Mouse (Mus musculus): ENCODE data around the gene Kctd17. TPM values are rescaled to one million over a fixed set of nuclear protein-coding genes. Genes with fewer than 3 reads are reported as not detected.

The Kctd17 gene
- polyA plus RNA-seq, 2 experiments from 2014 or later, result 5.1 to 5.5 TPM

DNA sequence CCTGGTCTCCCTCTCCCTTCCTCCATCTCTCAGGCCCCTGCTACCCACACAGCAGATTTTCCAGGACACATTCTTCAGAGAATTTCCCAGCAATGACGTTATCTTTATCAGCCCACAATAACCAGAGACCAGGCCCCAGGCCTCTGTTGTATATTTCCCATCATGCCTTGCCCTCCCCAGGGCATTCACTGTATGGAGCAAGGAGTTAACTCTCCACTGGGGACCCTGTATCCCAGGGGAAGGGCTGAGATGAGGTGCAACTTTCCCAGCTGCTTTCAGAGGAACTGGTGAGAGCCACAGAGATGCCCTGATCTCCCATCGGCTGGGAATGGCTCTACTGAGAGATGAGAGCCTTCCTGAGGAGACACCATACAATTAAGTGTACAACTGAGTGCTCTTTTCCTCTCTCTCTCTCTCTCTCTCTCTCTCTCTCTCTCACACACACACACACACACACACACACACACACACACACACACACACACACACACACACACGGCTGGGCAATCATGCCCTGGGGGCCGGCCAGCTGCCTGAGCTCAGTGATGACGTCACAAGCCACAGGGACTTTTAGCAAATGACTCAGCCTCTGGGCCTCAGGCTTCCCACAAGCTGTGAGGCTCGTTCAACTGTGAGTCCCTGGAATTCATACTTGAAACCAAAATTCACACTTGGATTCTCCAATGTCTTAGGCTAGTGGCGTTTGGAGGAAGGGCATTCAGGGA lies 21.5 kb downstream of the Kctd17 start:
- peak; percentile 75 for ATAC-seq

DNA sequence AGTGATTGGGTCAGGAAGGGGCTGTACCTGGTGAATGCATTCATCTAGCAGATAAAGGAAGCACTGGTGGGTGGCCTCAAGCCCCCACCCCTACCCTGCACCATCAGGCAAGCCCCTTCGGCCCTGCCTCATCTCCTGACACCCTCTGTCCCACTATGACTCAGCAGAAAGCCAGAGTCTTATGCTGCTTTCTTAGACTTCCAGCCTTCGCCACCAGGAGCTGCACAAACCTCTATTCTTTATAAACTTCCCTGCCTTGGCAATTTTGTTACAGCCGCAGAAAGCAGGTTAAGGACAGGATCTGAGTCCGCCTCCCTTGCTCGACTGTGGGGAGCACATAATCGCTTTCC lies 22.0 kb downstream of the Kctd17 start:
- ATAC-seq, result peak; percentile 33

DNA sequence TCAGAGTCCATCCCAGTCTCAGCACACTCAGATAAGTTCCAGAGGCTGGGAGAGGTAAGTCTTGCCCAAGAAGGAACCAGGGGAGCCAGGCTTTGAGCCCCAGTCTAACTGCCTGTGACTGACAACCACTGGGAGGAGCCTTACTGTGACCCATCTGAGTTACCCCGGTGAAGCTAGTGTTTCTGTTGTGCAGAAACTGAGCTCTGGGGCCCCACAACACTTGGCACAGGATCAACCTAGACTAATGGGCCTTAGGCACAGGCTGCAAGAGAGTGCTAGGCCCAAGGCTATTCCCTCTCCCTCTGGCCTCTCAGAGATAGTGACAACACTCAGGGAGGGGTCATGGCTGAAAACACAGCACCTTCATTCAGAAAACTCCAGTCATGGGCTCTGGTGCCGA lies 22.8 kb downstream of the Kctd17 start:
- no peak for ATAC-seq

DNA sequence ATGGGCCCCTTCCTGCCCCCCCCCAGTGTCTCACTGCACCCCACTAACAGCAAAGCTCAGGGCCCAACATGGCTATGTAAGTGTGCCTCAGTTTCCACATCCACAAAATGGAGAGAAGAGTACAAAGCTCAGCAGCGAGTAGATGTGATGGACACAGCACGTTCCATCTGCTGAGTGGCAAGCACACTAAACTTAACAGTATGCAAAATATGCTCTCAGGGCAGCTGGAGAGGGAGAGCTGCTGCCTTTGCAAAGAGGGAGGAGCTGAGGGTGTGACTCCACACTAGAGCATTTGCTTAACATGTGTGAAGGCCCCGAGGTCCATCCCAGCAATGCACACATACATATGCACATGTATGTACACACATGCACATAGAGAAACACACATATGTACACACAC lies 24.6 kb downstream of the Kctd17 start:
- ATAC-seq, result no peak

DNA sequence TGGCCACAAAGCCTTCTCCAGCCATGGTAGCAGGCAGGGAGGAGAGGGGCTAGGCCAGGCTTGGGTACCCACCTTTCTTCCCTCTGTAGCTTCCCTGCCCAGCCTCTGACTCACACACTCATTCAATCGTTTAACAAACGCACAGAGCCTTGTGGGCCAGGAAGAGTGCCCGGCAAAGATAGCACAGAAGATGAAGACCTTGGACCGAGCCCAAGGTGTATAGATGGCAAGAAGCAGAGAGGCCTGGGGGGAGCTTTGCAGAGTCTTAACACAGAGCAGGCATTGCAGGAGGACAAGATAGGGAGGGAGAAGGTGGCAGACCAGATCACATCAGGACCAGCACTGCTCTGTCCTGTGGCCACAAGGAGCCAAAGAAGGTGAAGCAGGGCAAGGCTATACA lies 26.8 kb downstream of the Kctd17 start:
- no peak for ATAC-seq

DNA sequence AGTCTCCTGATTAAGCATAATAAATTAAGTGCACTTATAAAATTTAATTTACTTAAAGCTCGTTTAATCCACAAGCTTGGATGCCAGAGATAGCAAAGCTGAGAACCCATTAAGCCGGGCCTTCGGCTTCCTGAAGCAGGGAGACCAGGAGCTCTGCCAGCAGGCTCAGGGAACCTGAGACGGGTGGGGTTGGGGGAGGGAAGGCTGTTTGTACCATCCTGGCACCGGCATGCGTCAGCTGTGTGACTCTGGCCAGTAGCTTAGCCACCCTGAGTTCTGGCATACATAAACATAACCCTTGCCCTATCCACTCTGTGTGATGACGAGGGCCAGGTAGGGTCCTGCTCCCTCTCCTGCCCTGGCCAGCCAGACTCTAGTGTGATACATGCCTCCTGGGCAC lies 27.7 kb downstream of the Kctd17 start:
- ATAC-seq, result no peak

DNA sequence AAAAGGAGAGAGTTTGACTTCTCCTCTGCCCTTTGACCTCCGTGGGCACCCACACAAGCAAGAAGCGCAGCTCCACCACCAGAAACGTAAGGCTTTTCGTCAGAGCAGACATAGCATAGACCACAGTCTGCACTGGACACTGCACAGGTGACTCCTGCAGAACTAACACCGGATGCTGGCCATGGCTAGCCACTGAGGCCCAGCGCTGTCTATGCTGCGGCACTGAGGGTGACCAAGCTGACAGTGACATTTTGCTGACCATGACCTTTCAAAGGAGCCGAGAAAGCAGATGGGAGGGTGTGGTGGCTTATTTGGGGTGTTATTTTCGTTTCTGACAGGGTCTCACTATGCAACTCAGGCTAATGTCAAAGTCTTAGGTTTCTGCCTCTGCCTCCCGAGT lies 28.8 kb downstream of the Kctd17 start:
- ATAC-seq, result no peak

DNA sequence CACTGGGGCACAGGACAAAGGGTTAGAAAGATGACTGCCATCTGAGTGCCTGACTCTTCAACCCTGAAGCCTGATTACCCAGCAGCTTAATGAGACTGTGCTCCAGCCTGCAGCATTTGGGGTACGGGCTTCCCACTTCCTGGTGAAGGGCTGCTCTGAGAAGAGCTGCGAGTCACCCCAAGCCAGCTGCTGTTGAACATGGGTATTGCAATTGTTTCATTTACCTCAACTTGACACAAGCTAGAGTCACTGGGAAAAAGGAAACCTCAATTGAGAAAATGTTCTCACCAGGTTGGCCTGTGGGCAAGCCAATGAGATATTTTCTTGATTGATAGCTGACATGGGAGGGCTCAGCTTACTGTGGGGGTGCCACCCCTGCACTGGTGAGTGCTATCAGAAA lies 34.6 kb downstream of the Kctd17 start:
- peak; percentile 97 for ATAC-seq

DNA sequence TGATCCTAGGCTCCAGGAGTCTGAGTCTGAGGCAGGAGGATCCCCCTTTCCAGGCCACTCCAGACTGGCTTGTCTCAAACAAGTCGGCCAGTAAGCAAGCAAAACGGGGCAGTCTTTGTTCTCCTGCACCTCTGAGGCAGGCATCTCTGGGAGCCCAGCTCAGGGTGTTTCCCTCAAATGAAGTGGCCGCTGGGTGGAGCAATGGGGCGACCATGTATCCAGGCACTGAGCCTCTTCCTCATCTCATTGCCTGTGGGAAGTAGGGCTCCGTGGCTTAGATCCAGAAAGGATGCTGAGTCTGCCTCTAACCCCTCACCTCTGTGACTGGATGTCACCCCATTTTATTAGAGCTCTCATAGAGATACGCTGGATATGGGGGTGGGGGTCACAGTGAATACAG lies 38.4 kb downstream of the Kctd17 start:
- ATAC-seq, result no peak

DNA sequence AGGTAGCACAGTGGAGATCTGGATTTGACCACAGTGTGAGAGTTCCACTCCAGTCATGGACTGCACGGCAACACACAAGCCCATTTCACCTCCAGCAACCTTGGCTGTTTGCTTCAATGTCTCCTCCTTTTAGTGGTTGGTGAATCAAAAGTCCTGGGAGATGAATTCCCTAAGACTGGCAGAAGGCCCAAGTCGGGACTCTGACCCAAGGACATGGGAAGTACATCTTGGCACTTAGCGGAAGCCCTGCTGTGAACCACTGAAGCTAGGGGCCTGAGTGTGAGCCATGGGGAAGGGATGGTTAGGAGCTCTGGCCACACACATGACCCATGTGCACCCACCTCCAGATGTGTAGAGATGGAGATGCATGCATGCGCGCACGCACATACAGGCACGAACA lies 39.2 kb downstream of the Kctd17 start:
- ATAC-seq, result no peak

DNA sequence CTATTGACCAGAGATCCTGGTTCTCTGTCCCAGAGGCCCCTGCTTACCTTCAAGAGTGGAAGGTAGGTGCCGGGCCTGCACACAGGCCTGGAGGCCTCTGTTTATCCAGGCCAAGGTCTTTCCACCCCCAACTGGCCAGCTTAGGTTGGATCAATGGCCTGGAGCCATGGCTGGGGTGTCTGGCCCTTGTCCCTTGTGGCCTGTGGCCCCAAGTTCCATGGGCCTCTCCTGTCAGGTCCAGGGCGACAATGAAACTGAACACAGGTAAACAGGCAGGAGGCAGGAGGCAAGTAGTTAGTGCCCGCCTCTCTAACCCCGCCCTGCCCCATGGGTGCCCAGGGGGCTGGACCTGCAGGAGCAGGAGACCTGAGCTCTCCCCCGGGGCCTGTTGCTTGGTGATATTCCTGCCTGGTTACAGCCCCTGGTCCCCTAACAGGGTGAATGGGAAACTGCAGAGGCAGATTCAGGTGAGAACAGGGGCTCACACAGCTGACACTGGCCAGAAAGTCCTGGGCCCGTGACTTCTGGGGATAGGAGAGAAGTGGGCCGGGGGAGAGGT lies 40.1 kb downstream of the Kctd17 start, which contains the start of gene Tmprss6:
Tmprss6 (minus strand) TSS at position 256 of the 559 bp plus-strand sequence.
- no peak for ATAC-seq

DNA sequence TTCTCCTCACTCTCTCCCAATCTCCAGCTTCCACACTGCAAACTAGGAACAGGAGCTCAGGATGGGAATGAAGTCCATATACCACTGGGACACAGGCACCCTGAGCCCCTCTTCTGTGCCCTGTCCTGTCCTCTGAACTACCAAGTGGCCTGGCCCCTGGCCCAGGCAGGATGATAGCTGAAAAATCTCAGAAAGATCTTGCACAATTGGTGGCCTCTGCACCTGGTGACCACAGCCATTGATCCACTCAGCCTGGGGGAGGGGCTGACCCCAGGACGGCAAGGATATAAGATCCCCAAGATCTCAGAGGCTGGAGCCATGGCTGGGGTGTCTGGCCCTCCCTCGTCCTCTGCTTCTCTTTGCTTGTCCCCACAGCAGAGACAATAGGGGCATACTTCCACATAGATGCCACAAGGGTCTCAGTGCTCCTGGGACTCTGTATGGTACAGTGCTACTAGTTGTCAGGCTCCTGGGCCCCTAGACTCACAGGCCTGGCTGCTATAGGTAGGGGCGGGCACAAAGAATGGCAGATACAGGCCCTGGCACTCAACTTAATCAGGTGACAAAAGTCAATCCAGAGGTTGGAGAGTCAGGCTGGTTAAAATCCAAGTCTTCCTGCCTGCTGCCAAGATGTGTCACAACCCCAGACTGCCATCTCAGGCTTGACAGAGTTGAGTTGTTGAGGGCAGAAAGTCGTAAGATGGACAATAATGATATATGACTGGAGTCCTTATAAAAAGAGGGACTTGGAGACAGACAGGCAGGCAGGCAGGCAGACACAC lies 42.3 kb downstream of the Kctd17 start:
- ATAC-seq, result no peak

DNA sequence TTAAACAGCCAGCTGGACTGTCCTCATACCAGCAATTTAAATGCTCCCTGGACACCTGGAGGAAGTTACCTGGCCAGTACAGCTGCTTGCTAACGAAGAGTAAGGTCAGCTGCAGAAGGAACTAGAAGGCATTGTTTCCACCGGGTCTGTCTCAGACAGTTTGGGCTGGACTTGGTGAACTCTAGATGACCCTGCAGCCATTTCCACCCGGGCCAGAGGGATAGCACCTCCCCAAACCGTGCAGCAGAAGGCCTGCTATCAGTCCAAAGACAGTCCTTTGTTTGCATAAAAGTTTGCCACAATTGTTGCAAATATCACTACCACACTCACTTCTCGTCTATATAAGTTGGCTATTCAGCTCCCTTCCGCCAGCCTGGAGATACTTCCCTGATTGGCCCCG lies 43.5 kb downstream of the Kctd17 start:
- no peak for ATAC-seq

DNA sequence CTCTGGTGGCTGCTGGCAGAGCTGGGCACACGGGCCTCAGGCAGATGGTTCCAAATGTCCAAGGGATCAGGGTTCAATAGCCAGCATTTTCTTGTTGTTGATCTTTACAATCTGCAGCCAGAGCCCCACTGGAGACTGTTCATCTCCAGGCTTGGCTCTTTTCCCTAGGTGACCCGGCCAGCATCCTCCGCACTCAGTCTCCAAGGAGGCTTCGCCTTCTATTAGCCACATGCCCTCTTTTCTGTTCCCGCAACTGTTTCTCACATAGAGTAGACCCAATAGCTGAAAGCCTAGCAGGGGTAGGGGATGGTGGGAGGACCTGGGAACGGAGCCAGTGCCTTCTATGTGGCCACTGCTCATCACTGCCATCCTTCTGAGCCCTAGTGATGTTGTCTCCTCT lies 45.1 kb downstream of the Kctd17 start:
- no peak for ATAC-seq

DNA sequence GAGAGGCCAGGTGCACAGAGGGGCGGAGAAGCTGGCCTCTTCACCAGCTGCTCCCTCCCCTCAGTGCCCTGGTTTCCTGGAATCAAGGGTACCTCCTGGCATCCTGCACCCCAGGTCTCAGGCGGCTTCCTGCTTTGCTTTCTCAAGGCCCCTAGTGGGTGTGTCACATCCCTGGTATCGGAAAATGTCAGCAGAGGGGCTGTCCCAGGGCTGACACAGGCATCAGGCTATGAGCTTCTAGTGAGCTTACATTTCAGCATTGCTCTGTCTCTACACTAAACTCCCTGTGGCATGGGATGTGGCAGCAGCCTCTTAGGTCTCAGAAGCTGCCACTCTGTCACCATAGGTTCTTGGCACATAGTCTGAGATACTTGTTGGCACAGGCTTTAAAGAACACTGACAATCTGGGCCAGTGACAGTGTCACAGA lies 47.3 kb downstream of the Kctd17 start:
- ATAC-seq, result peak; percentile 80

DNA sequence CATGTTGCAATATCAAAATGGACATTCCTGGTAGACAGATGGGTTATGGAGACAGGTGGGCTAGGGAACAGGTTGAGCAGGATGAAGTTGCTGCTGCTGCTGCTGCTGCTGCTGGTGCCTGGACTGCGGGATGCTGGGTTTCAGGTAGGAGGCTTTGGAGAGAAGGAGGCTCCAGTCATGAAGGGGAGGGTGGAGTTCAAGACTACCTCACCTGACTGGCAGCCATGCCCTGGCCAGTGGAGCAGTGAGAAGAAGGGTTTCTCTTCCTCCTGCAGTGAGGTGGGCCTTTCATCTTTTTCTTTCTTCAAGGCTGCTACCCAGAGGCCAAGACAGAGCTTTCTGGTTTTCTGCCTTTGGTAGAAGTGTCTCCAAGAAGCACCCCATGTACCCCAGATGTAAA lies 48.5 kb downstream of the Kctd17 start:
- ATAC-seq, result no peak

DNA sequence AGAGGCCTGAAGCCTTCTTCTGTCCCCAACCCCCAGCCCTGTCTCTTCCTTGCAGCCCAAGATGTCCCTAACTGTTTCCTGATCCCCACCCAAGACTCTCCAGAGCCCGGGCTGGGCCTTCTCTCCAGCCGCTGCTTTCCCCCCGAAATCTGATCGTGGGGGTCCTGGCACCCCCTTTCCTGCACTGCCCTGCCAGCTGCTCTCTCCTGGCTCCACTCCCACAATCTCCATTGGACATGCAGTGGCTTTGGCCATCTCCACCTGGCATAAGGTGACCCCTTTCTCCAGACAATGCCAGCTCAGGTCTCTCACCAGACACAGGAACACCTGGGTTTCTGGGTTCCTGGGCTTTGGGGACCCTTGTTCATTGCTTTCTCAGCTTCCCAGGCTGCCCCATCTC lies 49.7 kb downstream of the Kctd17 start:
- no peak for ATAC-seq

DNA sequence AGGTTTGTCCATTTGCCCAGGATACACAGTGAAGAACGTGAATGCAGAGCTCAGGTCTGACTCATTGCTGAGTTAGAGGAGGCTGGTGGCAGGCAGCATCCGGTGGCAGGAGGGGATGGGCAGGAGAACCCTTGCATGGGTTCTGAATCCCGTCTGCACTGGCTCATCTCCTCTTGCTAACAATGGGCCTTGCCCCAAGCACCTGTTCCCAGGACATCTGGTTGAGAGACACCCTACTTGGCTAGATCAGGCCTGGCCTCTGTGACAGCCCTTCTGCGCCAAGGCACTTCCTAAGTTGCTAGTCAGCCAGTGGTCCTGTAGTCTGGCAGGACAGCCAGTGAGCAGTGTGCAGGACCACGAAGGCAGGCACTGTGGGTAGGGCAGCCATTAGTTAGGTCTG lies 51.1 kb downstream of the Kctd17 start:
- peak; percentile 36 for ATAC-seq

DNA sequence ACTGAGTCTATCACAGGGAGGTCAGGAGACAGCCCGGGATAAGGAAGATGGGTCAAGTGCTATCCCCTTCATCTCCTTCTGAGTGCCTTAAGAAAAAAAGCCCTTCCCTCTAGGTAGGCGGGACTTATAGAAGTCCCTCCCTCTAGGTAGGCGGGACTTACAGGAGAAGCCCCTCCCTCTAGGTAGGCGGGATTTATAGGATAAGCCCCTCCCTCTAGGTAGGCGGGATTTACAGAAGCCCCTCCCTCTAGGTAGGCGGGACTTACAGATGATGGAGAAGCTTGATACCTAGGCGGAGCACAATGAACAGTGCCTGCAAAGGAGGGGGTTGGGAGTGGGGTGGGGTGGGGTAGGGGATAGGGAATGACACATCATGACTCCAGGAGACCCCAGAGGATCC lies 51.7 kb downstream of the Kctd17 start:
- ATAC-seq, result peak; percentile 15

DNA sequence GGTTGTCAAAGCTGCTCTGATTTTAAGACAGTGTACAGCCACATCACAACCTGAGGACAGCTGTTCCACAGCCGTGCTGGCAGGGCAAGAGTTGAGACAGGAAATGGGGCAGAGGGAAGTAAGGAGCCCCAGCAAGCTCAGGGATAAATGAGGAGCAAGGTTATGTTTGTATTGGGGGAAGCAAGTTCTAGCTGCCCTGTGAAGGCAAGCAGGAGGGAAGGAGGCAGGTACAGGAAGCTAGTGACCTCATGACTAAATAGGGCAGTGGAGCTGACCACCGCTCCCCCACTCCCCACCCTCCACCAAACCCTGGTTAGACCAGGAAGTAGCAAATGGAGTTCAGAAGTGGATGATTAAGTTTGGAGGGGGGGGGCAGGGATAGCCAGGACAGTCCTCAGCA lies 52.6 kb downstream of the Kctd17 start:
- no peak for ATAC-seq

DNA sequence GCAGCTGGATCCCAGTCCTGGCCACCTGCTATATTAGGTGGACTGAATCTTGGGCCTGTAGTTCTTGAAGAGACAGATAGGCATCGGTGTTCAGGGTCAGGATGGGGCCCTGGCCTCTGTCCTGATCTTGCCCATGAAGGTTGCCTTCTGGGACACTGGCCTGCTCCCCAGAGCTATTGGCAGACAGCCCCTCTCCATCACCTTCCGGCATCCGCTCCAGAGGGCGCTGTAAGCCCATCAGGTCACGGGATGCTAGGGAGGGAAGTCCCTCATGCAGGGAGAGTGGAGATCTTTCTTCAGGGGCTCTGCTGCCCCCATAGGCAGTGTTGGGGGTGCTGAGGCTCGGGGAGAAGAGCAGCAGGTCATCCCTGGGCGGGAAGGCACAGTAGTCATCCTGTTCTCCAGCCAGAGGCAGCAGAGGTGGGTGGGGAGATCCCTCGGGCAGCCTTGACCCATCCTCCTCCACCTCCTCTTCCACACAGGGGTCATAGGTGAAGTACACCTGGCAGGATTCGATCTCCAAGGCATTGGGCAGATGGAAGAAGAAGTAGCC lies 53.2 kb downstream of the Kctd17 start:
- ATAC-seq, result no peak

DNA sequence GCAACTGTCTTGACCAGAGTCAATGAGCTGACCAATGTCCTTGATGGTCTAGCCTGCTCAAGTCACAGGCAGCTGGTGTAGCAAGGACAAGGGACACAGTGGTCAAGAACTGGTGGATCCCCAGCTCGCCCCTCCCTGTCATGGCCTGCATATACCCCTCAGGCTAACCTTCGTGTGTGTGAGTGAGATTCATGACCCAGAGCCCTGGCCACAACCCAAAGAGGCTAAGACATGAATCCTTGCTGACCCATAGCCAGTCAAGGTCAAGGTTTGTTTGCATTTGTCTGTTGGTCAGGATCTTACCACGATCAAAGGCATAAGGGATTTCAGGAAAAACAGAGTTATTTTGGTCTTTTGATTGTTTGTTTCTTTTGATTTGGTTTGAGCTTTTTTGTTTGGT lies 54.2 kb downstream of the Kctd17 start:
- ATAC-seq, result no peak

DNA sequence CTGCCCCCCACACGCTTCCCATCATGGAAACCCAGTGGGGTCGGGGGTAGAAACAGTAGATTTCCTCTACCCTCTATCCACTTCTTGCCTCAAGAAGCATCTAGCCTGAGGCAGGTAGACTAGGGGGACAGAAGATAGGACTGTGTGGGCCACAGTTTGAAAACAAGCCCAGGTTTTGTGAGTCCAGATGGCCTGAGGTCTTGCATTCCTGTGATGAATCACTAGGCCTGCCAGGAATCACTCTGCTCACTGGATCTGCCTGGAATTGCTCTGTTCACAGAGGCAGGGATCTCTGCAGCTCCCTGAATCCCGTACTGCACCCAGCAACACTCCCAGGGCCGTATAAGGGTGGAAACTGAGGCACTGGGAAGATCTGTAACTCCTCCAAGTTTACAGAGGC lies 54.9 kb downstream of the Kctd17 start:
- ATAC-seq, result no peak

DNA sequence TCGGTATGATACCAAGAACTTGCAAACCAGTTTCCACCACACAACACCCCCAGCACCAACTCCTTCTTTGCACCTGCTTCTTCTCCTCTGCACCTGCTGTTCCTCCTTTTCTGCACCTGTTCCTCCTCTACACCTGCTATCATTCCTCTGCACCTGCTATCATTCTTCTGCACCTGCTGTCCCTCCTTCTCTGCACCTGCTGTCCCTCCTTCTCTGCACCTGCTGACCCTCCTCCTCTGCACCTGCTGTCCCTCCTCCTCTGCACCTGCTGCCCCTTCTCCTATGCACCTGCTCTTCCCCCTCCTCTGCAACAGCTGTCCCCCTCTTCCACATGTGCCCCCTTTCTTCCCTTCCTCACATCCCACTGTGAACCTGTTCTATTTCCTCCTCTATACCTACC lies 58.2 kb downstream of the Kctd17 start:
- no peak for ATAC-seq
